Mouse (Mus musculus) MEL (cell line): Measurements from ENCODE around the gene Col6a1. TPM values are rescaled to one million over a fixed set of nuclear protein-coding genes. Genes with fewer than 3 reads are reported as not detected.

Experiments used
- DNase-seq: peaks from one replicate; pipeline ENCODE4 v3.0.0; 2011; ENCODE audit warnings: low read depth, low spot score
- H3K27ac ChIP-seq: 2 replicates; pipeline ENCODE4 v1.5.1; 2012; ENCODE audit warnings: low read depth, mild to moderate bottlenecking, control low read depth, low read length, moderate library complexity; ENCODE audit not compliant: control insufficient read depth
- H3K27me3 ChIP-seq, 2 experiments: fragments of 150-350 bp in 1 of 2; sonication (generic) in 1 of 2; 2 replicates each; pipeline ENCODE4 v1.6.1; 2012; ENCODE audit warnings: low read length in 2 of 2, mild to moderate bottlenecking in 2 of 2, improper control_type of control experiment in 1 of 2, moderate library complexity in 1 of 2; ENCODE audit not compliant: insufficient read depth in 2 of 2, control insufficient read depth in 1 of 2
- H3K36me3 ChIP-seq, 2 experiments: 2 replicates each; pipeline ENCODE4 v1.6.1; 2012 to 2014; ENCODE audit warnings: low read length in 2 of 2, improper control_type of control experiment in 1 of 2, inconsistent platforms in 1 of 2, mild to moderate bottlenecking in 1 of 2; ENCODE audit not compliant: insufficient read depth in 2 of 2, control insufficient read depth in 1 of 2
- H3K4me1 ChIP-seq, 2 experiments: fragments of 150-350 bp in 1 of 2; sonication (generic) in 1 of 2; 2 replicates each; pipeline ENCODE4 v1.6.1; 2012; ENCODE audit warnings: low read length in 2 of 2, improper control_type of control experiment in 1 of 2, mild to moderate bottlenecking in 1 of 2; ENCODE audit not compliant: insufficient read depth in 2 of 2, control insufficient read depth in 1 of 2
- H3K4me3 ChIP-seq, 2 experiments: fragments of 150-350 bp in 1 of 2; sonication (generic) in 1 of 2; 2 replicates each; pipeline ENCODE4 v1.5.1; 2012; ENCODE audit warnings: low read depth in 2 of 2, low read length in 2 of 2, mild to moderate bottlenecking in 2 of 2, moderate library complexity in 2 of 2, control low read depth in 1 of 2, improper control_type of control experiment in 1 of 2; ENCODE audit not compliant: control insufficient read depth in 1 of 2, insufficient read depth in 1 of 2
- H3K79me2 ChIP-seq: 2 replicates; pipeline ENCODE4 v1.6.1; 2012; ENCODE audit warnings: mild to moderate bottlenecking, low read length, moderate library complexity; ENCODE audit not compliant: control insufficient read depth, poor library complexity, insufficient read depth
- H3K9ac ChIP-seq: 2 replicates; pipeline ENCODE4 v1.6.1; 2012; ENCODE audit warnings: low read depth, mild to moderate bottlenecking, control low read depth, low read length, moderate library complexity; ENCODE audit not compliant: control insufficient read depth, poor library complexity, severe bottlenecking
- H3K9me3 ChIP-seq: fragments of 150-350 bp; sonication (generic); replicated peaks from 2 replicates; pipeline ENCODE4 v1.6.1; 2012; ENCODE audit warnings: mild to moderate bottlenecking, low read length, improper control_type of control experiment, moderate library complexity; ENCODE audit not compliant: insufficient read depth
- CHD1 ChIP-seq: IDR thresholded peaks from 2 replicates; pipeline ENCODE4 v1.6.1; 2012; ENCODE audit warnings: low read depth, mild to moderate bottlenecking, inconsistent platforms, low read length, improper control_type of control experiment
- CHD2 ChIP-seq: IDR thresholded peaks from 2 replicates; pipeline ENCODE4 v1.6.1; 2011; ENCODE audit warnings: low read length, improper control_type of control experiment
- CTCF ChIP-seq, 3 experiments: IDR thresholded peaks in 2 of 3; conservative IDR thresholded peaks in 1 of 3; 2 replicates each; pipeline ENCODE4 v1.5.1; 2011 to 2012; ENCODE audit warnings: low read length in 3 of 3, low read depth in 2 of 3, mild to moderate bottlenecking in 2 of 3, improper control_type of control experiment in 1 of 3, inconsistent platforms in 1 of 3, mixed read lengths in 1 of 3, moderate library complexity in 1 of 3; ENCODE audit not compliant: control insufficient read depth in 1 of 3, insufficient read depth in 1 of 3, poor library complexity in 1 of 3, severe bottlenecking in 1 of 3
- E2F4 ChIP-seq: IDR thresholded peaks from 2 replicates; pipeline ENCODE4 v1.6.1; 2011; ENCODE audit warnings: low read depth, low read length, improper control_type of control experiment, borderline replicate concordance
- ELF1 ChIP-seq: IDR thresholded peaks from 2 replicates; pipeline ENCODE4 v1.6.1; 2014; ENCODE audit warnings: low read depth, mild to moderate bottlenecking, inconsistent platforms, low read length, improper control_type of control experiment, moderate library complexity
- ETS1 ChIP-seq: IDR thresholded peaks from 2 replicates; pipeline ENCODE4 v1.6.1; 2012; ENCODE audit warnings: low read depth, mild to moderate bottlenecking, inconsistent platforms, low read length, improper control_type of control experiment, moderate library complexity
- GABPA ChIP-seq: IDR thresholded peaks from 2 replicates; pipeline ENCODE4 v1.6.1; 2012; ENCODE audit warnings: low read depth, mild to moderate bottlenecking, inconsistent platforms, low read length, improper control_type of control experiment, moderate library complexity
- GATA1 ChIP-seq: IDR thresholded peaks from 2 replicates; pipeline ENCODE4 v1.6.1; 2011; ENCODE audit warnings: low read depth, low read length, improper control_type of control experiment
- MAFK ChIP-seq: IDR thresholded peaks from 2 replicates; pipeline ENCODE4 v1.6.1; 2011; ENCODE audit warnings: low read depth, mild to moderate bottlenecking, low read length, improper control_type of control experiment, borderline replicate concordance
- MAZ ChIP-seq: IDR thresholded peaks from 2 replicates; pipeline ENCODE4 v1.6.1; 2012; ENCODE audit warnings: low read depth, mild to moderate bottlenecking, inconsistent platforms, low read length, improper control_type of control experiment
- MEF2A ChIP-seq: IDR thresholded peaks from 2 replicates; pipeline ENCODE4 v1.6.1; 2014; ENCODE audit warnings: low read depth, mild to moderate bottlenecking, inconsistent platforms, low read length, improper control_type of control experiment; ENCODE audit not compliant: poor library complexity, insufficient replicate concordance, severe bottlenecking; ENCODE audit errors: extremely low read depth
- MXI1 ChIP-seq: IDR thresholded peaks from 2 replicates; pipeline ENCODE4 v1.6.1; 2011; ENCODE audit warnings: mild to moderate bottlenecking, low read depth, low read length, improper control_type of control experiment
- MYB ChIP-seq: IDR thresholded peaks from 2 replicates; pipeline ENCODE4 v1.6.1; 2011; ENCODE audit warnings: mild to moderate bottlenecking, low read depth, low read length, improper control_type of control experiment
- POLR2A ChIP-seq, 2 experiments: IDR thresholded peaks; 2 replicates each; pipeline ENCODE4 v1.6.1; 2011 to 2012; ENCODE audit warnings: low read length in 2 of 2, mild to moderate bottlenecking in 2 of 2, control low read depth in 1 of 2, improper control_type of control experiment in 1 of 2, low read depth in 1 of 2, moderate library complexity in 1 of 2; ENCODE audit not compliant: control insufficient read depth in 1 of 2, insufficient read depth in 1 of 2, poor library complexity in 1 of 2
- POLR2AphosphoS2 ChIP-seq: IDR thresholded peaks from 2 replicates; pipeline ENCODE4 v1.6.1; 2011; ENCODE audit warnings: low read length, improper control_type of control experiment
- POLR2AphosphoS5 ChIP-seq: IDR thresholded peaks from 2 replicates; pipeline ENCODE4 v1.6.1; 2012; ENCODE audit warnings: low read depth, borderline replicate concordance, mild to moderate bottlenecking, inconsistent platforms, low read length, moderate library complexity, mixed read lengths
- RAD21 ChIP-seq: IDR thresholded peaks from 2 replicates; pipeline ENCODE4 v1.6.1; 2011; ENCODE audit warnings: mild to moderate bottlenecking, low read depth, low read length, improper control_type of control experiment
- RCOR1 ChIP-seq: IDR thresholded peaks from 2 replicates; pipeline ENCODE4 v1.6.1; 2012; ENCODE audit warnings: low read depth, mild to moderate bottlenecking, inconsistent platforms, low read length, improper control_type of control experiment
- SIN3A ChIP-seq: IDR thresholded peaks from 2 replicates; pipeline ENCODE4 v1.6.1; 2012; ENCODE audit warnings: low read length, improper control_type of control experiment, inconsistent platforms
- TAL1 ChIP-seq: IDR thresholded peaks from 2 replicates; pipeline ENCODE4 v1.6.1; 2012; ENCODE audit warnings: mild to moderate bottlenecking, inconsistent platforms, low read length, moderate library complexity, mixed read lengths
- TBP ChIP-seq: IDR thresholded peaks from 2 replicates; pipeline ENCODE4 v1.8.0; 2011; ENCODE audit warnings: low read depth, low read length, improper control_type of control experiment
- UBTF ChIP-seq: IDR thresholded peaks from 2 replicates; pipeline ENCODE4 v1.6.1; 2012; ENCODE audit warnings: low read depth, mild to moderate bottlenecking, inconsistent platforms, low read length, improper control_type of control experiment, moderate library complexity, borderline replicate concordance; ENCODE audit not compliant: insufficient read depth
- USF1 ChIP-seq: IDR thresholded peaks from 2 replicates; pipeline ENCODE4 v1.6.1; 2014; ENCODE audit warnings: low read depth, mild to moderate bottlenecking, inconsistent platforms, low read length, improper control_type of control experiment, moderate library complexity
- ZC3H11A ChIP-seq: IDR thresholded peaks from 2 replicates; pipeline ENCODE4 v1.6.1; 2012; ENCODE audit warnings: low read depth, mild to moderate bottlenecking, inconsistent platforms, low read length, improper control_type of control experiment
- ZKSCAN1 ChIP-seq: IDR thresholded peaks from 2 replicates; pipeline ENCODE4 v1.6.1; 2012; ENCODE audit warnings: low read depth, mild to moderate bottlenecking, inconsistent platforms, low read length, improper control_type of control experiment, moderate library complexity
- ZMIZ1 ChIP-seq: IDR thresholded peaks from 2 replicates; pipeline ENCODE4 v1.6.1; 2012; ENCODE audit warnings: low read depth, mild to moderate bottlenecking, inconsistent platforms, low read length, improper control_type of control experiment, moderate library complexity
- polyA plus RNA-seq, 2 experiments: library from polyadenylated mRNA; stranded (reverse) in 1 of 2; unstranded in 1 of 2; fragments of >175 nt in 1 of 2; fragments of >200 nt in 1 of 2; gene quantifications; 2 replicates each; pipeline versions ENCODE4 v1.2.1 to v1.2.4; 2012; ENCODE audit warnings: low replicate concordance in 2 of 2, low read depth in 1 of 2; ENCODE audit not compliant: insufficient read length in 2 of 2, insufficient read depth in 1 of 2, missing spikeins in 1 of 2
- total RNA-seq: library from RNA; depleted of rRNA; stranded (reverse); fragments of 300-350 nt; gene quantifications from 2 replicates; pipeline ENCODE4 v1.2.3, GENCODE M21; 2012

The Col6a1 gene
- total and polyA plus RNA-seq, 3 experiments, result not detected

- no peaks in the 10 kb centered on the region for H3K4me1 ChIP-seq
- no peaks in the 10 kb centered on the region for H3K79me2 ChIP-seq
- H3K27ac ChIP-seq, result no peak overlapping the region
- DNase-seq, result no peak
- peaks cover 16 to 17% of the 10 kb centered on the region in 2 experiments; a peak in 3 of 4 replicates for H3K27me3 ChIP-seq
- H3K4me3 ChIP-seq, result no peak overlapping the region
- TF ChIP-seq POLR2AphosphoS2, result no peak
- no peak for TF ChIP-seq ZKSCAN1
- TF ChIP-seq E2F4, result no peak
- TF ChIP-seq MAFK, result no peak
- TF ChIP-seq MYB, result no peak
- no peak for TF ChIP-seq MXI1
- no peak for TF ChIP-seq POLR2AphosphoS5
- TF ChIP-seq UBTF, result no peak
- TF ChIP-seq USF1, result no peak
- no peak for TF ChIP-seq SIN3A
- no peak for TF ChIP-seq ZC3H11A
- no peak for TF ChIP-seq POLR2A (IDR thresholded peaks at IDR 0.05; ENCODE audit: control insufficient read depth in 1 of 2, insufficient read depth in 1 of 2, low read depth in 1 of 2, low read length in 2 of 2, poor library complexity in 1 of 2)
- TF ChIP-seq MAZ, result no peak
- TF ChIP-seq TAL1, result no peak
- no peak for TF ChIP-seq ZMIZ1
- TF ChIP-seq CHD1, result no peak
- no peak for TF ChIP-seq GABPA
- no peak for TF ChIP-seq CHD2
- no peak for TF ChIP-seq GATA1
- TF ChIP-seq RAD21, result no peak
- no peaks in the 10 kb centered on the region for H3K9me3 ChIP-seq
- no peaks in the 10 kb centered on the region for H3K36me3 ChIP-seq
- H3K9ac ChIP-seq, result no peak overlapping the region
Observed at GRCm38 (mm10) chr10:76701446-76701845, 24.5 kb downstream of the Col6a1 start.

DNA sequence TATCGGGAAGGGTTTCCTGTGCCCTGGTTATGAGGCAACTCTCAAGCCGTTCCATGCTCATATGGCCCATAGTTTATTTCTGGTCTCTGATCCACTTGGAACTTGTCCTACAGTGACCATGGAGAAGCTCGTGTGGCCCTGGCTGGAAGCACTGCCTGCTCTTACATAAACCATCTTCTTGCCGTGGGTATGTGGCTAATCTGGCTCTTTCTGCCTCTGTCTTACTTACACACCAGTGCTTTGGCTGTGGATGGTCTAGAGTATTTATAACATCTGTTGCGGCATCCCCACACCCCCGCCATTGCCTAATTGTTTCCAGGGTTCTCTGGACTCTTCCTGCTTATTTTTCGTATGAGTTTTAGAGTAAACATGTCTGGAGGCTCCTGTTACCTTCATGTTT is 26.2 kb downstream of the Col6a1 start:
- H3K4me3 ChIP-seq, result no peak overlapping the region
- no peak overlapping the region for H3K27ac ChIP-seq
- no peaks in the 10 kb centered on the region for H3K9me3 ChIP-seq
- H3K36me3 ChIP-seq, result no peaks in the 10 kb centered on the region
- no peak for TF ChIP-seq POLR2AphosphoS5
- TF ChIP-seq RCOR1, result no peak
- no peak for TF ChIP-seq ZMIZ1
- no peak for TF ChIP-seq GATA1
- no peak for TF ChIP-seq GABPA
- TF ChIP-seq CTCF (IDR thresholded peaks at IDR 0.05 in 2 of 3, conservative IDR thresholded peaks at IDR 0.05 in 1 of 3; ENCODE audit: control insufficient read depth in 1 of 3, insufficient read depth in 1 of 3, low read depth in 2 of 3, low read length in 3 of 3, poor library complexity in 1 of 3, severe bottlenecking in 1 of 3), result no peak
- no peak for TF ChIP-seq TBP
- no peak for TF ChIP-seq ETS1
- no peak for TF ChIP-seq ZC3H11A
- no peak for TF ChIP-seq CHD1
- TF ChIP-seq ELF1, result no peak
- no peak for TF ChIP-seq ZKSCAN1
- no peak for TF ChIP-seq SIN3A
- no peak for TF ChIP-seq MEF2A
- TF ChIP-seq MYB, result no peak
- no peak for TF ChIP-seq MAFK
- no peaks in the 10 kb centered on the region for H3K79me2 ChIP-seq
- peaks cover 16 to 17% of the 10 kb centered on the region in 2 experiments; a peak in 3 of 4 replicates for H3K27me3 ChIP-seq
- H3K9ac ChIP-seq, result no peak overlapping the region
- no peak for DNase-seq
- no peaks in the 10 kb centered on the region for H3K4me1 ChIP-seq
